Mouse (Mus musculus): ENCODE measurements around the gene Sh3bp5l.
"Not testable (repeated sequence)": the region's sequence is repeated elsewhere in the genome, so short reads cannot be mapped to it uniquely, and the experiment has no call there.

The Sh3bp5l gene

DNA sequence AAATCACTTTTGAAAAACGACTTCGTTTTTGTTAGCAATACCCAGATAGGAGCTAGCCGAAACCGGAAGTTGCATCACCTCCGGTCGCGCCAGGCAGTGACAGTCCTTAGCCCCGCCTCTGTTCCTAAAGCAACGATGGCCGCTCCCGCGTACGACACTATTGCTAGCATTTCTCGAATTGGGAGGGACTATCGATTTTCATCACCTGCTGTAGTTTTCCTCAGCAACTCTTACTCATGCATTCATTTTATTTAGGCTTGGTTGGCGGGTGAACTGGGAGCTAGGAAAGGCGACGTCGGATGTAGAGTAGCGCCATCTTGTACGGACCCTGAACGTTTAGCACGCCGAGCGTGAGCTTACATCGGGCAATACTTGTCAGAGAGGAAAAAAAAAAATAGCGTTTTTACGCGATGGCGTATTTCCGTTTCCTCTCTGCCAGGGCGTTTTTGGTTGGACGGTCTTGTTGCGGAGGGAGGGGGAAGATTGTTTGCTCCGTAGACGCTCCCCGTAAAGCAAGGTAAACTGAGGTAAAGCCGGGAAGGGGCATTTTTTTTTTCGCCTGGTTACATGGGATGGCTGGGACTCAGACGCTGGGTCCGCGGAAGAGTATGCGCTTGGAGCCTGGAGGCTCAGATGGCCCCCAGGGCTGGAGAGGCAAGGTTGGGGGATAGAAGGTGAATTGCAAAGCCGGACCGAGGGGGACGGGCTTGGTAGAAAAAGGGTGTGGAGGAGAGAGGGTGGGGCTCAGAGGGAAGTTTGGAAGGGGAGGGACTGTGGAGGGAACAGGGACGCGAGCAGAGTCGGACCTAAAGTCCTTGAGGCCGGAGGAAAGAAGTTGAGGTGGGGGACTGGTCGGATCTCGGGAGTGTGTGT is at the start of gene Sh3bp5l, which contains the start of gene Zfp672:
Sh3bp5l (plus strand) TSS at position 449 of the 873 bp plus-strand sequence.
Zfp672 (minus strand) TSS at position 64 of the 873 bp plus-strand sequence.
- peak; percentile 91 for DNase-seq (ENCODE audit: extremely low spot score, low read depth, low spot score)

DNA sequence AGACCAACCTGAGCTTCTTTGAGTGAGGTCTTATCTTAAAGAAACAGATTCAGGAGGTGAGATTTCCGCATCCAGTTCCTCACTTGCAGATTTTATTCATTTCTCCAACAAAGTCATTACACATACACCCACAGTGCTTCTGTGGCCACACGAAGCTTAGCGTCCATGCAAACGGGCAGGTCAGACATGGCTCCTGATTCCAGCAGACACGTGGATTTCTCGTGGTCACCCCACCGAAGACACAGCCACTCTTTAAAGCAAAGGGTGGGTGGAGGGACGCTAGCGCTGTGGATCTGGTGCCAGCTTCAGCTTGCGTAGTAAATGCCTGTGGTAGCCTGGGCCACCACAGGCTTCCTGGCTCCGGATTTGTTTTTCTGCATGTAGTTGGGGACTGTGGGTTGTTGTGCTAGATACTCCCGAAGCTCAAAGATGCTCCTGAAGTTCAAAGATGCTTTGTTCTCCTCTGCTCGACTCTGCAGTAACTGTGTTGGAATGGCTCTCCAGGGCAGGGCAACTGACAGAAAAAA is 48.5 kb upstream of the Sh3bp5l start:
- no peak for DNase-seq (ENCODE audit: extremely low spot score, low read depth, low spot score)

- no peak for DNase-seq (ENCODE audit: extremely low spot score, low read depth, low spot score)
These were observed 48.0 kb upstream of the Sh3bp5l start for GRCm38 (mm10) chr11:58282518-58282917.

GRCm38 (mm10) chr11:58289992-58290682 is 40.4 kb upstream of the Sh3bp5l start:
- DNase-seq (ENCODE audit: extremely low spot score, low read depth, low spot score) = no peak

GRCm38 (mm10) chr11:58290812-58291211 is 39.7 kb upstream of the Sh3bp5l start:
- no peak for DNase-seq (ENCODE audit: extremely low spot score, low read depth, low spot score)

GRCm38 (mm10) chr11:58292791-58293190 is 37.7 kb upstream of the Sh3bp5l start:
- no peak for DNase-seq (ENCODE audit: extremely low spot score, low read depth, low spot score)

- DNase-seq (ENCODE audit: extremely low spot score, low read depth, low spot score) = no peak
These were observed 33.1 kb upstream of the Sh3bp5l start for GRCm38 (mm10) chr11:58297396-58297795.

GRCm38 (mm10) chr11:58301057-58301456 is 29.5 kb upstream of the Sh3bp5l start:
- DNase-seq (ENCODE audit: extremely low spot score, low read depth, low spot score) = no peak

DNA sequence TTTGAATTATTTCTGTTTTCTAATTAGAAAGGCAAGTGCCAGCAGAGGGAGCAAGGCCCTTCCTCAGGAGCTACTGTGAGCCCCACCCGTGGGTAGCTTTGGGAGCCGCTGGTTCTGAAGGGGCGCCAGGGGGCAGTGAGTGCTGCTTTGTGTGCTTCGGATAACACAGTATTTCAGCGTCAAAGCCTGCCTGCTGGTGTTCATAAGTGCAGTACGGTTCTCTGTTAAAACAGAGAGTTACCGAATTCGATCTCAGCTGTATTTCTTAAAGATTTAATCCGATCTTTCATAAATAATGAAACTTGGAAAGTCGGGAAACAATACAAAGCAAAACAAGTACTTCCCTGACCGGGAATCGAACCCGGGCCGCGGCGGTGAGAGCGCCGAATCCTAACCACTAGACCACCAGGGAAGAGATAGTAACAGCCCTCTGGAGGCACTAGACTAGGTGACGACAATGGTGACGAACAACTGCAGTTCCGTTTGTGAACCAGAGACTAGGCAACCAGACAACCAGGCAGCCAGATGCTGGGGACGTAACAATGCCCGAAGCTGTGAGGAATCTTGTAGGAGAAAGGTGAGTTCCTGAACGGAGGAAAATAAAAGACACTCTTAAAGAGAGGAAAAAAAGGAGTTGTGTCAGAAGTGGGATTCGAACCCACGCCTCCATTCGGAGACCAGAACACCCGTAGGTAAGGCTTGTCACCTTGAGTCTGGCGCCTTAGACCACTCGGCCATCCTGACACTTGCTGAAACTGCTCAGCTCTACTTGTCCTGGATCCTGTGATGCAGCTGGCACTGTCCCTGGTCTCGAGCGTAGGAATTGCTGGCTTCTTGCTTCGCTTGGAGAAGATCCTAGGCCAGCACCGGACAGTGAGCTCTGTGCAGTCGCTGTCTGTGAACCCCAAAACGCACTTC is 28.4 kb upstream of the Sh3bp5l start:
- DNase-seq (ENCODE audit: extremely low spot score, low read depth, low spot score) = peak; percentile 100

DNA sequence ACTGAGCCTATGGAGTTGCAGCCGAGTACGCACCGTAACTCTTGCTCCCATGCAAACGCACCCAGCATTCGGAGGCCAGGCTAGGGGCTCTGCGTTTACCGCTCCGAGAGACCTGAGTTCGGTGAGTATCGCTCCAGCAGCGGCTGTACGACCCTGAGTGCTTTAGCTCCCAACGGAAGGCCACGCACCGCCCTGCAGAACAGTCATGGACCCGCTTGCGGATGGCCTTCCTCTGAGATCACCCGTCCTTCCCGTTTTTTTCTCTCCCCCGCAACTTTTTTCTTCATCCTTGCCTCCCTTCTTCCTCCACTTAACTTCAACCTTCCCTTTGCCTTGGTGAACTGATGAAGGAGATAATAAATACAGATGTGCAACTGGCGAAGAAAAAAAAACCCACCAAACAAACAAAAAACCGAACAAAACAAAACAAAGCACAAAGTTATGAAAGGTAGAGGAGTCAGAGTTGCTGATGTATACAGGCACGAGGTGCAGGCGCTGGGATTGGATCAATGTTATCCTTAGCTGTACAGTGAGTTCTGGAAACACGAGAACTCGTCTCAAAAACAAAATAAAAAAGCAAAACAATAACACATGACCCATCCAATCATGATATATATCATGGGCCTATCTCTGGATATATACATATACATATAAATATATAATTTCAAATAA is 27.6 kb upstream of the Sh3bp5l start:
- no peak for DNase-seq (ENCODE audit: extremely low spot score, low read depth, low spot score)

GRCm38 (mm10) chr11:58303594-58303993 is 26.9 kb upstream of the Sh3bp5l start:
- DNase-seq (ENCODE audit: extremely low spot score, low read depth, low spot score) = no peak

- not testable (repeated sequence) for DNase-seq (ENCODE audit: extremely low spot score, low read depth, low spot score)
These were observed 25.2 kb upstream of the Sh3bp5l start for GRCm38 (mm10) chr11:58305299-58305698.

DNA sequence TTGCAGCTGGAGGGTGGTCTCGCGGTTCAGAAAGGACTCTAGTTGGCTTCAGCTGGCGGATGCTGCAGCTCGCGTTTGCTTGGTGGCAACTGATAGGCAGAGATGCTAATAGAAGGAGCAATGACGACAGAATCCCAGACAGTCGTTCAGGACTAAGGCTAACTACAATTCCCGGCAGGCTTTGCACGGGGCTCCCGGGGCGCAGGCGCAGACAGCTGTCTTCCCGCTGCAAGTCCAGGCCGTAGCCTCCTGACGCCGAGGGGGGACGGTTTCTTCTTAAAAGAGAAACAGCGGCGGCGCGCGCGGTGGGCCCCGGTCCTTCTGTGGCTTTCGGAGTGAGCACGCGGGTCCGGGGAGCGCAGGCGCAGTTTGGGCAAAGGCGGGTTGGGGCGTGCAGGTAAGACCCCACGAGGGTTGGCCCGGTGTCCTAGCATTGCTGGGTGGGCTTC is 23.6 kb upstream of the Sh3bp5l start, which contains the start of gene Zfp692:
Zfp692 (plus strand) TSS at position 210 of the 449 bp plus-strand sequence.
- no peak for DNase-seq (ENCODE audit: extremely low spot score, low read depth, low spot score)

- no peak for DNase-seq (ENCODE audit: extremely low spot score, low read depth, low spot score)
These were observed 23.0 kb upstream of the Sh3bp5l start for GRCm38 (mm10) chr11:58307411-58308080.

DNA sequence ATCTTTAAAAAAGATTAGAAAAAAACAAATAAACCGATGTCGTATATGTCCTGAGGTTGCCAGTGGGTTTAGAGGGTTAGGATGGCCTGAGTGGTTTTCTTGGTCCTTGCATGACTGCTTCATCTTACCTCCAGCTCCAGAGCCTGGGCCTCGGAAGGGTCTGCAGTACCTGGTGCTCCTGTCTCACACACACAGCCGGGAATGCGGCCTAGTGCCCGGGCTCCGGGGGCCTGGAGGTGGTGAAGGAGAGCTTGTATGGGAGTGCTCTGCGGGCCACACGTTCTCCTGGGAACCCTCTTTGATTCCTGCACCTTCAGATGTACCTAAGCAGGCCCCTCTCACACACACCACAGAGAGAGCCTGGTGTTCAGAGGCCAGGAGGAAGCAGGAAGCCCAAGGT is 21.9 kb upstream of the Sh3bp5l start:
- no peak for DNase-seq (ENCODE audit: extremely low spot score, low read depth, low spot score)

- no peak for DNase-seq (ENCODE audit: extremely low spot score, low read depth, low spot score)
These were observed 16.5 kb upstream of the Sh3bp5l start for GRCm38 (mm10) chr11:58314069-58314468.

- DNase-seq (ENCODE audit: extremely low spot score, low read depth, low spot score) = no peak
These were observed 14.9 kb upstream of the Sh3bp5l start for GRCm38 (mm10) chr11:58315536-58316168.

GRCm38 (mm10) chr11:58316344-58316743 is 14.2 kb upstream of the Sh3bp5l start:
- DNase-seq (ENCODE audit: extremely low spot score, low read depth, low spot score) = no peak

All from hindlimb bud, embryonic 11.5 days (tissue).